Mouse (Mus musculus): Measurements from ENCODE around the gene a. TPM values are rescaled to one million over a fixed set of nuclear protein-coding genes. Genes with fewer than 3 reads are reported as not detected.

Gene a
- not detected in 2 replicates for polyA plus RNA-seq (2012; rRNA removed)

DNA sequence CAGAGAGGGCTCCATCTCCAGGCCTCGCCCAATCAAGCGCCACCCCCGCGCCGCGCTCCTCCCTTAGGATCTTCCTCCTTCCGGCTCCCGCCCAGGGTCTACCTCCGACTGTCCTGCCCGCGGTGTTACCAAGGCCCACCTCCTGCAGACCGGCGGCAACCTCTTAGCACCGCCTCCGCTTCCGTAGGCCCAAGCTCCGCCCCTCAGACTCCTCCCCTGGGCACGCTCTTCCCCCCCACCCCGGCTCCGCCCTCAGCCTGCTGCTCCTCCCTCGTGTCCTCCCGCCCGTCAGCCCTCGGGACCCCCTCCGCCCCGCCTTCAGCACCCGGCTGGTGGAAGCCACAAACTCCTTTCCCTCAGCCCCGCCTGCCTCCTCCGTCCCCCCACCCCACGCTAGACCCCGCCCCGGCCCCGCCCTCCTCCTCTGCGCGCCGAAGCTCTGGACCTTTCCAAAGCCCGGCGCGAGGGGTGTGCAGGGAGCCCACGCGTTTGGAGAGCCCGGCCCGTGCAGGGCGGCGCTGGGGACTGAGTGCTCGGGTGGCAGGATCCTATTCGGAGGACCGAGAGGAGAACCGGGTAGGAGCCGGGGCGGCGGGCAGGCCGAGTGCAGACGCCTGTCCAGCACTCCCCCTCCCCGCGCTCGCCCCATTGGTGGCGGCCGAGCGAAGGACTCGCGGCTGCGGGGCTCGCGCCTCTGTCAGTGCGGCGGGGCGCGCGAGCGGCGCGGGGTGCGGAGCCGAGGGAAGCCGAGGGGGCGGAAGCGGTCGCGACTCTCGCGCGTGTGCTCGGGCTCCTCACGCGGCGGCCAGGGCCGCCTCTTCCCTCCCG is at the start of gene a, which contains the start of gene Raly:
TSS of gene a (plus strand) at position 747 of the 828 bp plus-strand sequence.
TSS of gene Raly (plus strand) at position 441 of the 828 bp plus-strand sequence.
- TF ChIP-seq POLR2A (IDR thresholded peaks at IDR 0.05; ENCODE audit: borderline replicate concordance, extremely low read depth, low read depth, low read length) = peak; percentile 96
- TF ChIP-seq CTCF (IDR thresholded peaks at IDR 0.05; ENCODE audit: insufficient read depth, low read length) = no peak
- Histone ChIP-seq H3K4me3 (replicated peaks; ENCODE audit: extremely low read depth, low read depth, low read length) (peak within 1 kb of the TSS; percentile 85), H3K4me1 (ENCODE audit: control insufficient read depth, insufficient read depth, low read length) (peaks cover 14% of the 10 kb centered on the region)
- peak; percentile 92 for DNase-seq
- WGBS = under 1% methylated on average over 89 of the region's 89 CpGs

DNA sequence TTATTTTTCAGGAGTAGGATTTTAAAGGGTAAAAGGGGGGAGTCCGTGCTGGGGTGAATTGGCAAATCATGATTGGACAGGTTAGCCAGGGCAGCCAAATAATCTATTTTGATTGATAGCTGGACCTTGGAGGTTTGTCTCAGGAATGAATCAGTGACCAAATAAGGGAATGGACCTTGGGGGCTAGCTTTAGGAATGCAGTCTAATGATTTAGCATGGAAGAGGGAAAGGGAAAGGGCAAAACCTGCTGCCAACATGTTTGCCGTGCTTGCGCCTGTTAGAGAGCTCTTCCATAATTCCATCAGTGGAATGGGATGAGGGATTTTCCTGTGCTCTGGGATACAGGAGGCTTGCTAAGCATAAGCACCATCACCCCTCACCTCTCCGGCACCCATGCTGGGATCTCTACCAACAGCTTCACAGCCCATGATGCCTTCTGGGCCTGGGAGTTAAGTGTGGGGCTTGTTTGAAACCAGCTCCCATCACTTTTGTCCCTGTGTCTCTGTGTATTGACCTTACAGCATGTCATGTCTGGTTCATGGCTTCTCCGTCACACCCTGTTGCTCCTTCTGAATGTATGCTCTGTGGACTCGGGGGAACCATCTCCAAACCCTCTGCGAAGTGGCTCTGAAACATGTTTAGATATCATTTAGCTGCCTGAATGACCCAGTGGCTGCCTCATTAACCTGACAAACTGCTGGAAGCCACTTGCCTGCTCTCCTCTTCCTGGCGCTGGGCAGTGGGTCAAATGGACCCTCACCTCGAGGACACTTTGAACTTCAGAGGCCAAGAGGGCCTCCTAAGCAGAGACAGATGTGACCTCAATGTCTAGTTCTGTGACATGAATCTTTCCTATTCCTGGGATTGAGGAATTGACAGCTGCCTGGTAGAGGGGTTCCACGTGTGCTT is 48.0 kb upstream of the a start:
- no peak for DNase-seq
- TF ChIP-seq POLR2A (IDR thresholded peaks at IDR 0.05; ENCODE audit: borderline replicate concordance, extremely low read depth, low read depth, low read length) = no peak
- TF ChIP-seq CTCF (IDR thresholded peaks at IDR 0.05; ENCODE audit: insufficient read depth, low read length) = no peak
- Histone ChIP-seq H3K4me1 (ENCODE audit: control insufficient read depth, insufficient read depth, low read length) (no peaks in the 10 kb centered on the region), H3K4me3 (replicated peaks; ENCODE audit: extremely low read depth, low read depth, low read length) (no peak overlapping the region)
- 71% methylated on average over 10 of the region's 10 CpGs for WGBS

DNA sequence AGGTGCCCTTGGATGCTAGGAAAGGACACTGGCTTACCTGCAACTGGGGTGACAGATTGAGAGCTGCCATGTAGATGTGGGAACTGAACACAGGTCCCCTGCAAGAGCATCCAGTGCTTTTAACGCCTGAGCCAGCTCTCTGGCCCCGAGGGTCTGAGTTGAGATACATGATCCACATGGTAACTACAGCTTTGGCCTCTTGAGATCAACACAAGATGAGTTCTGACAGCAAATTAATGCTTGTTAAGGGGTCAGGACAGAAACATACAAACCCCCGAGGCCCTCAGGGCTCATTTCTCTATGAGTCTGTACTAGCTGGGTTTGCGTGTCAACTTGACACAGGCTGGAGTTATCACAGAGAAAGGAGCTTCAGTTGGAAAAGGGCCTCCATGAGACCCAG is 47.3 kb upstream of the a start:
- DNase-seq = no peak
- TF ChIP-seq CTCF (IDR thresholded peaks at IDR 0.05; ENCODE audit: insufficient read depth, low read length) = no peak
- TF ChIP-seq POLR2A (IDR thresholded peaks at IDR 0.05; ENCODE audit: borderline replicate concordance, extremely low read depth, low read depth, low read length) = no peak
- no peaks in the 10 kb centered on the region for H3K4me1 ChIP-seq (ENCODE audit: control insufficient read depth, insufficient read depth, low read length)
- H3K4me3 ChIP-seq (replicated peaks; ENCODE audit: extremely low read depth, low read depth, low read length) = no peak overlapping the region
- WGBS = 72% methylated on average over 4 of the region's 4 CpGs

DNA sequence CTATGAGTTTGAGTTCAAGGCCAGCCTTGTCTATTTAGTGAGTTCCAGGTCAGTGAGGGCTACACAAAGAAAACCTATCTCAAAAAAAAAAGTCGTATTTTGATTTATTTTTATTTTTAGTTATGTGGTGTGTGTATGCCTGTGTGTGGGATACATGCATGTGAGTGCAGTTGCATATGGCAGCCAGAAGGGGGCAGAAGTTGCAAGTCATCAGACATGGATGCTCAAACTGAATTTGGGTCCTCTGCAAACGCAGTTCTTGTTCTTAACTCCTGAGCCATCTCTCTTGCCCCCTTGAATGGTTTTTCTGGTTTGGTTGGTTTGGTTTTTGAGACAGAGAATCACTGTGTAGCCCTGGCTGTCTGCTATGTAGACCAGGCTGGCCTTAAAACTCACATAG is 42.8 kb upstream of the a start:
- 83% methylated on average over 2 of the region's 2 CpGs for WGBS
- TF ChIP-seq POLR2A (IDR thresholded peaks at IDR 0.05; ENCODE audit: borderline replicate concordance, extremely low read depth, low read depth, low read length) (no peak), CTCF (IDR thresholded peaks at IDR 0.05; ENCODE audit: insufficient read depth, low read length) (no peak)
- no peak overlapping the region for H3K4me3 ChIP-seq (replicated peaks; ENCODE audit: extremely low read depth, low read depth, low read length)
- H3K4me1 ChIP-seq (ENCODE audit: control insufficient read depth, insufficient read depth, low read length) = no peaks in the 10 kb centered on the region
- DNase-seq = no peak

DNA sequence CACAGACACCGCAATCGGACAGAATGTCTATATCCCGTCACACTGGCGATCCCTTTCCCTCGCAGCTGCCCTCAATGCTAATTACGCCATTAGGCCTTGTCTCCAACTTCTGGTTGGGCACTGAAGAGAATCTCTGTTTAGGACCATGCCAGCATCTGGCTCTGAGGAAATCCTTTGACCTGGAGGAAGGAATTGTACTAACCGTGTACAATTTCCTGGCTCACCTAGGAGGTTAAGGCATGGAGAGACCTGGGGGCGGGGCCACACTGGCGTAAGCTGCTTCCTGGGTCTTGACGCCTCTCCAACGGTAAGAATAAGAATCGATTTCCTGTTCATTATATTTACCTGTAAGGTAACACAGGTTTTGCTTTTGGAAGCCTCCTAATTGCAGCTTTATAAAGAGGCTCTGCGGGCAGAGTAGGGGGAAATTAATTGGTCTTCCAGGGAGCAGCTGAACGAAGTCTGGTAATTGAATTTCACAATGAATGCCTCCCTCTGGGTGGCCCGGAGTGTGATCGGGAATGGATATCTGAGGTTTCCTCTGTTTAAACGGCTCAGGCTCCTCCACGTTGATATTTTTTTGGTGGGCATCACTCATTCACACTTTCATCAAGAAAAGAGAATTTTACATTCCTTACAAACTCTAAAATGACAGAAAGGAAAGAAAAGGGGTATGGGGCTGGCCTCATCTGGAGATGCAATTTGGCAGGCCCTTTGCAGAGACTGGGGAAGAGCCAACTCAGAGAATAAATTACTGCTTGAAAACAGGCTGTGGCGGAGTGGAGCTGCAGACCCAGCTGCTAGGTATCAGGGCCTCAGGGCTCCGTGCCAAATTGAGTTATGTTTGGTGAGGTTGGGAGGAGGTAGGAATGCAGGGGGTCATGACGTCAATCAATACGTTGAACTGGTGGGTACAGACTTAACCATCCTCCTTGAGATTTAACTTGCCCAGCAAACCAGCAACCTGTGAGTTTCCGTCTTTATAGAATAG is 41.9 kb upstream of the a start:
- WGBS = 64% methylated on average over 23 of the region's 23 CpGs
- Histone ChIP-seq H3K4me3 (replicated peaks; ENCODE audit: extremely low read depth, low read depth, low read length) (no peak overlapping the region), H3K4me1 (ENCODE audit: control insufficient read depth, insufficient read depth, low read length) (no peaks in the 10 kb centered on the region)
- TF ChIP-seq CTCF (IDR thresholded peaks at IDR 0.05; ENCODE audit: insufficient read depth, low read length) = no peak
- TF ChIP-seq POLR2A (IDR thresholded peaks at IDR 0.05; ENCODE audit: borderline replicate concordance, extremely low read depth, low read depth, low read length) = no peak
- no peak for DNase-seq

DNA sequence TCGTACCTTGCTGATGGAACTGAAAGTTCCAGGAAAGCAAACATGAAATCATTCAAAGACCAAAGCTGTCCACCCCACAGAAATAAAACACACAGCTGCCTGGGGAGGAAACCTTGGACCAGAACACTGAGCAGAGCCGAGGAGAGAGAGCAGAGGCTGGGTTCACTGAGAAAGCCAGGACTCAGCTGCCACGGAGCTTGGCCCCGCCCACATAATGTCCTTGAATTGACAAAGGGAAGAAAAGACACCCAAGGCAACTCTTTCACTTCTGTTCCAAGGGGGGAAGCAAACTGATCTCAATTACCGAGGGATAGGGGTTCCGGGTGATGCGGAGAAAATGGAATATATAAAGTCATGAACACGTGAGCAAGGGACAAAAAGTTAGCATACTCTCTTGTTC is 39.3 kb upstream of the a start:
- no peak for TF ChIP-seq CTCF (IDR thresholded peaks at IDR 0.05; ENCODE audit: insufficient read depth, low read length)
- no peak for TF ChIP-seq POLR2A (IDR thresholded peaks at IDR 0.05; ENCODE audit: borderline replicate concordance, extremely low read depth, low read depth, low read length)
- Histone ChIP-seq H3K4me3 (replicated peaks; ENCODE audit: extremely low read depth, low read depth, low read length) (no peak overlapping the region), H3K4me1 (ENCODE audit: control insufficient read depth, insufficient read depth, low read length) (no peaks in the 10 kb centered on the region)
- DNase-seq = no peak
- WGBS = 53% methylated on average over 8 of the region's 8 CpGs

DNA sequence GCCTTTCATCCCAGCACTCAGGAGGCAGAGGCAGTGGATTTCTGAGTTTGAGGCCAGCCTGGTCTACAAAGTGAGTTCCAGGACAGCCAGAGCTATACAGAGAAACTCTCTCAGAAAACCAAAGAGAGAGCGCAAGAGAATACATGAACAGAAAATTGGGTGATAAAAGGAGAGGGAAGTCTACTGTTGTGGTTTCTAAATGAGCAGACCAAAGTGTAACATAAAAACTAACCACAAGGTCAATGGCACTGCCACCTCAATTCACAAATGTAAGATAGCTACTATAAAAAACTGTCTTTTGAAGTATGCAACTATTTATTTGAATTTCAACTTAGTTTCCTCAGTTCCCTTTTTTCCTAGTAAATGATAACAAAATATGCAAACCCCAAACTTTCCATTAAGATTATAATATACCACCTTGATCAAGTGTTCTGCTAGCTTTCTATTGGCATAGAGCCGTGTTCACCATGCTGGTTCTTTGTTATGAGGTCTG is 37.1 kb upstream of the a start:
- 78% methylated on average over 2 of the region's 2 CpGs for WGBS
- no peak for DNase-seq
- TF ChIP-seq POLR2A (IDR thresholded peaks at IDR 0.05; ENCODE audit: borderline replicate concordance, extremely low read depth, low read depth, low read length) (no peak), CTCF (IDR thresholded peaks at IDR 0.05; ENCODE audit: insufficient read depth, low read length) (no peak)
- Histone ChIP-seq H3K4me1 (ENCODE audit: control insufficient read depth, insufficient read depth, low read length) (no peaks in the 10 kb centered on the region), H3K4me3 (replicated peaks; ENCODE audit: extremely low read depth, low read depth, low read length) (no peak overlapping the region)

DNA sequence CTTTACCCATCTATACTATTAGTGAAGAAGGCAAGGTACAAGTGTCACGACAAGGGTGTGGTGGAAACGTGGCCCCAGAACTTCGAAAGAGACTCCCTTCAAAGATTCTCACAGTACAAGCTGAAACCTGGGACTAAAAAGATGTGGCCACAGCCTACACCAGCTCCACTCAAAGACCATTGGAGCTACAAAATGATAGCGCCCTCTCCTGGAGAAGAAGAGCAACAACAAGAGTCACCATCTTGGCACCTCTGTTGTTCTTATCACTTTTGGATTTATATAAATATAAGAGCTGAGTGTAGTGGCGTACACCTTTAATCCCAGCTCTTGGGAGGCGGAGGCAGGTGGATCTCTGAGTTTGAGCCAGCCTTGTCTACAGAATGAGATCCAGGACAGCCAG is 35.4 kb upstream of the a start:
- no peak overlapping the region for H3K4me3 ChIP-seq (replicated peaks; ENCODE audit: extremely low read depth, low read depth, low read length)
- 66% methylated on average over 6 of the region's 6 CpGs for WGBS
- TF ChIP-seq CTCF (IDR thresholded peaks at IDR 0.05; ENCODE audit: insufficient read depth, low read length) = no peak
- no peak for TF ChIP-seq POLR2A (IDR thresholded peaks at IDR 0.05; ENCODE audit: borderline replicate concordance, extremely low read depth, low read depth, low read length)
- H3K4me1 ChIP-seq (ENCODE audit: control insufficient read depth, insufficient read depth, low read length) = no peaks in the 10 kb centered on the region
- DNase-seq = no peak
